24 mouse cellular contexts compared by ENCODE assay signal in genomic region chr10:117758749-117759727, GRCm38 (mm10). TPM values are rescaled to one million over a fixed set of nuclear protein-coding genes. Genes with fewer than 3 reads are reported as not detected.
DNase-seq lines count a peak whose midpoint lies in the region; ATAC-seq and TF ChIP-seq lines count a peak whose summit lies in the region.
"Had no signal": no experiment of that assay in that cellular context is flagged by ENCODE, and none has a peak within 500 bp of the region (broad histone marks: within the 10 kb centered on the region; RNA-seq: fewer than 3 reads in every experiment).

No protein-coding gene starts in this region.

- H3K9me3 ChIP-seq in heart, embryonic 11.5 days (replicated peaks; ENCODE audit: control insufficient read depth, low read length) = no peaks in the 10 kb centered on the region
- no peaks in the 10 kb centered on the region for H3K9me3 ChIP-seq in midbrain, embryonic 11.5 days (ENCODE audit: control insufficient read depth, low read length)
- H3K9me3 ChIP-seq in midbrain, postnatal 0 days (ENCODE audit: low read length) = no peaks in the 10 kb centered on the region
- H3K9me3 ChIP-seq: G1E had no signal

- no peak overlapping the region for H3K4me3 ChIP-seq in heart, embryonic 11.5 days (ENCODE audit: low read depth, low read length)
- H3K4me3 ChIP-seq in midbrain, embryonic 11.5 days (ENCODE audit: low read depth, low read length) = no peak overlapping the region
- H3K4me3 ChIP-seq in midbrain, postnatal 0 days (ENCODE audit: low read depth, low read length) = no peak overlapping the region

- H3K9ac ChIP-seq in heart, embryonic 11.5 days (ENCODE audit: low read depth, low read length) = no peak overlapping the region
- H3K9ac ChIP-seq in midbrain, embryonic 11.5 days (ENCODE audit: low read length) = no peak overlapping the region
- H3K9ac ChIP-seq in midbrain, postnatal 0 days (replicated peaks; ENCODE audit: low read length, poor library complexity, severe bottlenecking) = no peak overlapping the region

- H3K27me3 ChIP-seq in heart, embryonic 11.5 days (ENCODE audit: control insufficient read depth, insufficient read depth, low read length) = no peaks in the 10 kb centered on the region
- H3K27me3 ChIP-seq in midbrain, embryonic 11.5 days (ENCODE audit: control insufficient read depth, insufficient read depth, low read length) = no peaks in the 10 kb centered on the region
- H3K27me3 ChIP-seq in midbrain, postnatal 0 days (ENCODE audit: insufficient read depth, low read length) = no peaks in the 10 kb centered on the region
- H3K27me3 ChIP-seq: CH12.LX, Patski had no signal

- 84% methylated on average over 18 of the region's 18 CpGs for WGBS in heart, embryonic 11.5 days (ENCODE audit: insufficient replicate concordance)
- WGBS in midbrain, embryonic 11.5 days = 90% methylated on average over 18 of the region's 18 CpGs
- 91% methylated on average over 18 of the region's 18 CpGs for WGBS in midbrain, postnatal 0 days

- ATAC-seq in heart, embryonic 11.5 days (replicated peaks; ENCODE audit: insufficient number of reproducible peaks, low FRiP score, low TSS enrichment) = no peak
- no peak for ATAC-seq in midbrain, embryonic 11.5 days (ENCODE audit: low FRiP score)
- ATAC-seq in midbrain, postnatal 0 days (ENCODE audit: low FRiP score) = no peak
- ATAC-seq: activated CD4-positive, CD25-positive, alpha-beta regulatory T cell, adult 4 months; CD4-positive, CD25-positive, alpha-beta regulatory T cell, adult 4 months; Patski had no signal

- no peak overlapping the region for H3K4me2 ChIP-seq in heart, embryonic 11.5 days
- H3K4me2 ChIP-seq in midbrain, embryonic 11.5 days = no peak overlapping the region
- no peak overlapping the region for H3K4me2 ChIP-seq in midbrain, postnatal 0 days (ENCODE audit: low read depth, low read length, poor library complexity, severe bottlenecking)

- H3K4me1 ChIP-seq in heart, embryonic 11.5 days (ENCODE audit: control insufficient read depth, insufficient read depth, low read length) = no peaks in the 10 kb centered on the region
- H3K4me1 ChIP-seq in midbrain, embryonic 11.5 days (ENCODE audit: control insufficient read depth, insufficient read depth, low read length) = no peaks in the 10 kb centered on the region
- no peaks in the 10 kb centered on the region for H3K4me1 ChIP-seq in midbrain, postnatal 0 days (ENCODE audit: insufficient read depth, low read length)

- no peak for TF ChIP-seq CTCF in midbrain, postnatal 0 days (IDR thresholded peaks at IDR 0.05)

- DNase-seq in heart, adult 11 months = peak; percentile 73
- peak; percentile 71 for DNase-seq in midbrain, embryonic 11.5 days (ENCODE audit: low spot score, missing footprints)
- no peak for DNase-seq in midbrain, postnatal 0 days (ENCODE audit: low spot score)
- DNase-seq in 3T3-L1 (ENCODE audit: low read depth, low spot score) (peak; percentile 93), adipocyte (ENCODE audit: low spot score) (peak; percentile 95)
- DNase-seq in cerebellum, postnatal 4 days (ENCODE audit: low spot score in 2 of 2) = no peak
- DNase-seq in gastrocnemius, adult 8-10 months (ENCODE audit: low spot score in 2 of 2) = no peak
- DNase-seq: adrenal gland, adult 2 months; adrenal gland, adult 8-10 months; adrenal gland, postnatal 10 days; adrenal gland, postnatal 14 days; adrenal gland, postnatal 25 days; adrenal gland, postnatal 36 days; B cell, adult 2 months; cerebellum, adult 11 months; cerebellum, adult 11-12 months; cerebellum, adult 18-20 months; cerebellum, adult 2 months had no signal

- H3K36me3 ChIP-seq in heart, embryonic 11.5 days (ENCODE audit: control insufficient read depth, insufficient read depth, low read length) = peaks cover 68% of the 10 kb centered on the region
- peaks cover 47% of the 10 kb centered on the region for H3K36me3 ChIP-seq in midbrain, embryonic 11.5 days (ENCODE audit: control insufficient read depth, insufficient read depth, low read length)
- H3K36me3 ChIP-seq in midbrain, postnatal 0 days (ENCODE audit: insufficient read depth, low read length) = peaks cover 67% of the 10 kb centered on the region

- H3K27ac ChIP-seq in heart, embryonic 11.5 days (ENCODE audit: low read depth, low read length) = no peak overlapping the region
- no peak overlapping the region for H3K27ac ChIP-seq in midbrain, embryonic 11.5 days (ENCODE audit: low read depth, low read length)
- H3K27ac ChIP-seq in midbrain, postnatal 0 days (ENCODE audit: low read depth, low read length) = no peak overlapping the region

RNA-seq across cellular contexts. Expression of gene Slc35e3, which starts 12.9 kb away (rescaled TPM):
- polyA plus RNA-seq in heart, embryonic 11.5 days (2014; fragmentation: Nextera tagmentation; extraction: Ambion mirVana) = 6.9 and 9.4 TPM in 2 replicates
- polyA plus RNA-seq in midbrain, embryonic 11.5 days (2014; fragmentation: Nextera tagmentation; extraction: Ambion mirVana) = 21.4 TPM in 2 replicates
- 29.7 and 31.0 TPM in 2 replicates for total RNA-seq in midbrain, postnatal 0 days (2014; rRNA removed)
- 23.7 and 24.4 TPM in 2 replicates for polyA plus RNA-seq in midbrain, postnatal 0 days (2015; fragmentation: Nextera tagmentation; extraction: Ambion mirVana)
- 1 to 10 TPM; 4.1 to 4.7 (median 4.4) TPM for total RNA-seq in gastrocnemius, adult 8-10 months (2022)

RNA-seq across cellular contexts. Expression of gene Nup107, which starts 33.5 kb away (rescaled TPM):
- 56.3 and 68.9 TPM in 2 replicates for polyA plus RNA-seq in heart, embryonic 11.5 days (2014; fragmentation: Nextera tagmentation; extraction: Ambion mirVana)
- polyA plus RNA-seq in midbrain, embryonic 11.5 days (2014; fragmentation: Nextera tagmentation; extraction: Ambion mirVana) = 95.1 and 99.0 TPM in 2 replicates
- total RNA-seq in midbrain, postnatal 0 days (2014; rRNA removed) = 14.0 and 26.9 TPM in 2 replicates
- 16.7 and 17.5 TPM in 2 replicates for polyA plus RNA-seq in midbrain, postnatal 0 days (2015; fragmentation: Nextera tagmentation; extraction: Ambion mirVana)
- 1 to 10 TPM; 3.8 to 6.4 (median 5.6) TPM for total RNA-seq in gastrocnemius, adult 8-10 months (2022)

RNA-seq across cellular contexts. Expression of gene Mdm2, which starts 48.5 kb away (rescaled TPM):
- 54.7 and 62.2 TPM in 2 replicates for polyA plus RNA-seq in heart, embryonic 11.5 days (2014; fragmentation: Nextera tagmentation; extraction: Ambion mirVana)
- 67.5 and 74.3 TPM in 2 replicates for polyA plus RNA-seq in midbrain, embryonic 11.5 days (2014; fragmentation: Nextera tagmentation; extraction: Ambion mirVana)
- 65.1 and 69.9 TPM in 2 replicates for total RNA-seq in midbrain, postnatal 0 days (2014; rRNA removed)
- 23.2 and 28.7 TPM in 2 replicates for polyA plus RNA-seq in midbrain, postnatal 0 days (2015; fragmentation: Nextera tagmentation; extraction: Ambion mirVana)
- total RNA-seq in gastrocnemius, adult 8-10 months (2022) = 10 to 100 TPM; 44.3 to 55.1 (median 51.2) TPM

Comparison
In these comparisons a context has a peak if more than half of its experiments do, and no peak if none do; other contexts are left out.
1. DNase-seq: peak in heart, adult 11 months (single experiment), midbrain, embryonic 11.5 days (single experiment), 3T3-L1 (single experiment) and adipocyte (single experiment); none in midbrain, postnatal 0 days (single experiment), cerebellum, postnatal 4 days (0 of 2) and gastrocnemius, adult 8-10 months (0 of 2).